Mouse (Mus musculus): ENCODE data around the gene Slc28a2.

- TF ChIP-seq CTCF (conservative IDR thresholded peaks at IDR 0.05; ENCODE audit: low read length) (peak; percentile 50), POU5F1 (IDR thresholded peaks at IDR 0.05; ENCODE audit: borderline replicate concordance, low read length) (no peak), NANOG (IDR thresholded peaks at IDR 0.05; ENCODE audit: borderline replicate concordance, low read length) (no peak)
Observed at GRCm38 (mm10) chr2:122378421-122379291, 47.6 kb upstream of the Slc28a2 start.

Data from E14TG2a.4 (cell line).